Mouse (Mus musculus) forebrain, embryonic 13.5 days (tissue): ENCODE measurements around the gene Ccdc113. TPM values are rescaled to one million over a fixed set of nuclear protein-coding genes. Genes with fewer than 3 reads are reported as not detected.
"Not testable (repeated sequence)": the region's sequence is repeated elsewhere in the genome, so short reads cannot be mapped to it uniquely, and the experiment has no call there.

Experiments
- ATAC-seq: fragments of 200-750 bp; cut with Nextera tagmentation; 2 replicates; pipeline ENCODE4 v1.8.0; 2017
- H3K27ac ChIP-seq: fragments of 300-500 bp; sonication (generic); 2 replicates; pipeline ENCODE4 v1.5.1; 2015; ENCODE audit warnings: inconsistent platforms, mild to moderate bottlenecking, moderate library complexity
- H3K27me3 ChIP-seq: fragments of 300-500 bp; sonication (generic); 2 replicates; pipeline ENCODE4 v1.6.1; 2015; ENCODE audit warnings: mild to moderate bottlenecking, inconsistent platforms
- H3K36me3 ChIP-seq: fragments of 300-500 bp; sonication (generic); 2 replicates; pipeline ENCODE4 v1.6.1; 2015; ENCODE audit warnings: mild to moderate bottlenecking, inconsistent platforms; ENCODE audit not compliant: poor library complexity, severe bottlenecking
- H3K4me1 ChIP-seq: fragments of 300-500 bp; sonication (generic); 2 replicates; pipeline ENCODE4 v1.6.1; 2015; ENCODE audit warnings: inconsistent platforms
- H3K4me2 ChIP-seq: fragments of 300-500 bp; sonication (generic); 2 replicates; pipeline ENCODE4 v1.6.1; 2015; ENCODE audit warnings: inconsistent platforms, mild to moderate bottlenecking, moderate library complexity
- H3K4me3 ChIP-seq: fragments of 300-500 bp; sonication (generic); 2 replicates; pipeline ENCODE4 v1.5.1; 2015; ENCODE audit warnings: mild to moderate bottlenecking, inconsistent platforms
- H3K9ac ChIP-seq: fragments of 300-500 bp; sonication (generic); 2 replicates; pipeline ENCODE4 v1.6.1; 2015; ENCODE audit warnings: mild to moderate bottlenecking, inconsistent platforms
- H3K9me3 ChIP-seq: fragments of 300-500 bp; sonication (generic); replicated peaks from 2 replicates; pipeline ENCODE4 v1.6.1; 2016; ENCODE audit warnings: inconsistent platforms
- WGBS: fragments of 180-500 bp; shearing (Covaris S2); methylation state at CpG from one replicate; pipeline ENCODE4 v1.1.7; 2015; 5-methylcytosine and 5-hydroxymethylcytosine counted together
- polyA plus RNA-seq: library from polyadenylated mRNA; unstranded; fragments of >200 nt; fragmentation: Nextera tagmentation; extraction: Ambion mirVana; gene quantifications from 2 replicates; pipeline ENCODE4 v1.2.1, GENCODE M21; 2015

The Ccdc113 gene
- polyA plus RNA-seq, 1 experiment from 2014 or later, result 1.2 TPM

GRCm38 (mm10) chr8:95590539-95590938 lies 56.7 kb downstream of the Ccdc113 start:
- no peak overlapping the region for H3K4me3 ChIP-seq
- H3K9ac ChIP-seq, result no peak overlapping the region
- H3K36me3 ChIP-seq, result no peaks in the 10 kb centered on the region
- WGBS, result 86% methylated on average over 4 of the region's 4 CpGs
- H3K27ac ChIP-seq, result no peak overlapping the region
- no peak for ATAC-seq
- no peaks in the 10 kb centered on the region for H3K4me1 ChIP-seq
- no peaks in the 10 kb centered on the region for H3K27me3 ChIP-seq
- H3K4me2 ChIP-seq, result no peak overlapping the region
- H3K9me3 ChIP-seq, result no peaks in the 10 kb centered on the region

- 85% methylated on average over 12 of the region's 12 CpGs for WGBS
- Histone ChIP-seq H3K36me3 (no peaks in the 10 kb centered on the region), H3K27me3 (no peaks in the 10 kb centered on the region), H3K4me3 (no peak overlapping the region), H3K9ac (no peak overlapping the region), H3K9me3 (no peaks in the 10 kb centered on the region), H3K27ac (no peak overlapping the region), H3K4me2 (no peak overlapping the region), H3K4me1 (no peaks in the 10 kb centered on the region)
- no peak for ATAC-seq
Measured at GRCm38 (mm10) chr8:95592131-95592780, 58.4 kb downstream of the Ccdc113 start.

GRCm38 (mm10) chr8:95593439-95594393 lies 59.8 kb downstream of the Ccdc113 start:
- no peaks in the 10 kb centered on the region for H3K9me3 ChIP-seq

GRCm38 (mm10) chr8:95595131-95595530 lies 61.2 kb downstream of the Ccdc113 start:
- Histone ChIP-seq H3K9ac (no peak overlapping the region), H3K27ac (no peak overlapping the region), H3K4me1 (no peaks in the 10 kb centered on the region), H3K9me3 (no peaks in the 10 kb centered on the region), H3K27me3 (no peaks in the 10 kb centered on the region), H3K36me3 (no peaks in the 10 kb centered on the region), H3K4me3 (no peak overlapping the region), H3K4me2 (no peak overlapping the region)
- WGBS, result 84% methylated on average over 14 of the region's 14 CpGs
- no peak for ATAC-seq

More at GRCm38 (mm10) chr8:95593439-95594393, 59.8 kb downstream of the Ccdc113 start:
- Histone ChIP-seq H3K27ac (no peak overlapping the region), H3K4me1 (no peaks in the 10 kb centered on the region), H3K4me2 (no peak overlapping the region), H3K9ac (no peak overlapping the region), H3K36me3 (no peaks in the 10 kb centered on the region), H3K4me3 (no peak overlapping the region), H3K27me3 (no peaks in the 10 kb centered on the region)
- ATAC-seq, result no peak
- WGBS, result 92% methylated on average over 7 of the region's 7 CpGs

- Histone ChIP-seq H3K27ac (no peak overlapping the region), H3K36me3 (no peaks in the 10 kb centered on the region), H3K4me1 (no peaks in the 10 kb centered on the region), H3K9ac (no peak overlapping the region), H3K27me3 (0 out of 2 replicates have a peak, but pooled peaks cover 4% of the 10 kb centered on the region), H3K9me3 (no peaks in the 10 kb centered on the region), H3K4me3 (no peak overlapping the region), H3K4me2 (no peak overlapping the region)
- 85% methylated on average over 4 of the region's 4 CpGs for WGBS
- no peak for ATAC-seq
Measured at GRCm38 (mm10) chr8:95596841-95597241, 63.0 kb downstream of the Ccdc113 start.

- ATAC-seq, result peak; percentile 62; the same call in 1 of the 2 replicates
- Histone ChIP-seq H3K36me3 (no peaks in the 10 kb centered on the region), H3K4me3 (no peak overlapping the region), H3K9ac (no peak overlapping the region), H3K9me3 (no peaks in the 10 kb centered on the region), H3K27me3 (0 out of 2 replicates have a peak, but pooled peaks cover 4% of the 10 kb centered on the region), H3K4me1 (no peaks in the 10 kb centered on the region), H3K27ac (no peak overlapping the region), H3K4me2 (peak overlapping the region; percentile 24; the same call in 1 of the 2 replicates)
- WGBS, result 10% methylated on average over 11 of the region's 11 CpGs
Measured at GRCm38 (mm10) chr8:95599861-95600260, 66.0 kb downstream of the Ccdc113 start.

- Histone ChIP-seq H3K4me1 (no peaks in the 10 kb centered on the region), H3K27me3 (0 out of 2 replicates have a peak, but pooled peaks cover 4% of the 10 kb centered on the region), H3K4me2 (no peak overlapping the region), H3K36me3 (no peaks in the 10 kb centered on the region), H3K27ac (no peak overlapping the region), H3K4me3 (no peak overlapping the region), H3K9ac (no peak overlapping the region), H3K9me3 (no peaks in the 10 kb centered on the region)
- 74% methylated on average over 15 of the region's 15 CpGs for WGBS
- ATAC-seq, result no peak
Measured at GRCm38 (mm10) chr8:95601306-95601705, 67.4 kb downstream of the Ccdc113 start.

- H3K36me3 ChIP-seq, result no peaks in the 10 kb centered on the region
- H3K9me3 ChIP-seq, result no peaks in the 10 kb centered on the region
- H3K27me3 ChIP-seq, result 0 out of 2 replicates have a peak, but pooled peaks cover 4% of the 10 kb centered on the region
- H3K4me3 ChIP-seq, result no peak overlapping the region
- ATAC-seq, result no peak
- no peak overlapping the region for H3K9ac ChIP-seq
- H3K27ac ChIP-seq, result no peak overlapping the region
- no peaks in the 10 kb centered on the region for H3K4me1 ChIP-seq
- no peak overlapping the region for H3K4me2 ChIP-seq
- 70% methylated on average over 2 of the region's 2 CpGs for WGBS
Measured at GRCm38 (mm10) chr8:95602168-95602567, 68.3 kb downstream of the Ccdc113 start.

- not testable (repeated sequence) for H3K4me1 ChIP-seq, H3K27ac ChIP-seq, H3K9ac ChIP-seq, H3K27me3 ChIP-seq, H3K4me3 ChIP-seq, H3K36me3 ChIP-seq, H3K9me3 ChIP-seq, ATAC-seq, H3K4me2 ChIP-seq
- 23% methylated on average over 4 of the region's 5 CpGs for WGBS
Measured at GRCm38 (mm10) chr8:95606509-95606908, 72.6 kb downstream of the Ccdc113 start.

GRCm38 (mm10) chr8:95607210-95607609 lies 73.3 kb downstream of the Ccdc113 start:
- H3K36me3 ChIP-seq, result no peaks in the 10 kb centered on the region
- H3K9ac ChIP-seq, result no peak overlapping the region
- H3K9me3 ChIP-seq, result no peaks in the 10 kb centered on the region
- no peak overlapping the region for H3K4me3 ChIP-seq
- H3K4me2 ChIP-seq, result no peak overlapping the region
- 0 out of 2 replicates have a peak, but pooled peaks cover 4% of the 10 kb centered on the region for H3K4me1 ChIP-seq
- H3K27me3 ChIP-seq, result no peaks in the 10 kb centered on the region
- 51% methylated on average over 9 of the region's 9 CpGs for WGBS
- ATAC-seq, result no peak
- no peak overlapping the region for H3K27ac ChIP-seq
